Mouse (Mus musculus) embryo, embryonic 10.5 days (tissue): Measurements from ENCODE around the gene 9430007A20Rik.
A peak's percentile ranks its signal among the peaks of the same experiment; 100 is the strongest.
"Not testable (repeated sequence)": the region's sequence is repeated elsewhere in the genome, so short reads cannot be mapped to it uniquely, and the experiment has no call there.

ENCODE experiments used
- DNase-seq: peaks from one replicate; pipeline ENCODE4 v3.0.0-alpha.2; 2015; ENCODE audit warnings: low spot score

9430007A20Rik gene

GRCm38 (mm10) chr4:144519522-144519921, at the start of gene 9430007A20Rik:
Gene 9430007A20Rik, plus strand, starts transcription at chr4:144519822.
- no peak for DNase-seq

GRCm38 (mm10) chr4:144493331-144493730, 26.3 kb upstream of the 9430007A20Rik start:
- DNase-seq, result no peak

GRCm38 (mm10) chr4:144506518-144506917, 13.1 kb upstream of the 9430007A20Rik start:
- DNase-seq, result no peak

- DNase-seq, result no peak
These were observed 25.1 kb downstream of the 9430007A20Rik start for GRCm38 (mm10) chr4:144544689-144545088.

- DNase-seq, result not testable (repeated sequence)
These were observed 25.7 kb downstream of the 9430007A20Rik start for GRCm38 (mm10) chr4:144545339-144545738.

GRCm38 (mm10) chr4:144551156-144551555, 31.5 kb downstream of the 9430007A20Rik start:
- no peak for DNase-seq

GRCm38 (mm10) chr4:144559792-144560191, 40.2 kb downstream of the 9430007A20Rik start:
- DNase-seq, result peak; percentile 2

- DNase-seq, result no peak
These were observed 41.6 kb downstream of the 9430007A20Rik start for GRCm38 (mm10) chr4:144561205-144561604.

GRCm38 (mm10) chr4:144565034-144565433, 45.4 kb downstream of the 9430007A20Rik start, which contains the start of gene Gm13124:
Gene Gm13124, minus strand, starts transcription at chr4:144565134.
- DNase-seq, result no peak

GRCm38 (mm10) chr4:144567752-144568151, 48.1 kb downstream of the 9430007A20Rik start:
- no peak for DNase-seq
